Mouse (Mus musculus) spleen, adult 2 months (tissue): ENCODE results near the gene Hand2. TPM values are rescaled to one million over a fixed set of nuclear protein-coding genes. Genes with fewer than 3 reads are reported as not detected.

ENCODE experiments used
- DNase-seq, 2 experiments: peaks; one replicate each; pipeline versions ENCODE4 v3.0.0 to v3.0.0-alpha.2; 2012 to 2021; ENCODE audit warnings: low spot score in 2 of 2, low read depth in 1 of 2
- H3K27ac ChIP-seq: fragments of 200-500 bp; 2 replicates; pipeline ENCODE4 v1.5.1; 2012; ENCODE audit warnings: low read length, inconsistent platforms; ENCODE audit not compliant: insufficient read depth
- H3K27me3 ChIP-seq: fragments of 200-500 bp; 2 replicates; pipeline ENCODE4 v1.6.1; 2012; ENCODE audit warnings: mild to moderate bottlenecking, moderate library complexity, low read length, inconsistent platforms; ENCODE audit not compliant: control insufficient read depth, insufficient read depth
- H3K36me3 ChIP-seq: fragments of 200-500 bp; 2 replicates; pipeline ENCODE4 v1.6.1; 2012; ENCODE audit warnings: mild to moderate bottlenecking, low read length, inconsistent platforms; ENCODE audit not compliant: control insufficient read depth, insufficient read depth
- H3K4me1 ChIP-seq: fragments of 200-500 bp; 2 replicates; pipeline ENCODE4 v1.6.1; 2011; ENCODE audit warnings: inconsistent platforms; ENCODE audit not compliant: control insufficient read depth, insufficient read depth, insufficient read length
- H3K4me3 ChIP-seq: fragments of 200-500 bp; 2 replicates; pipeline ENCODE4 v1.5.1; 2011; ENCODE audit warnings: mild to moderate bottlenecking, inconsistent platforms; ENCODE audit not compliant: insufficient read depth, insufficient read length; ENCODE audit errors: extremely low read depth
- CTCF ChIP-seq: fragments of 200-500 bp; IDR thresholded peaks from 2 replicates; pipeline ENCODE4 v1.5.1; 2011; ENCODE audit warnings: mild to moderate bottlenecking, inconsistent platforms; ENCODE audit not compliant: insufficient read depth, insufficient read length, insufficient replicate concordance; ENCODE audit errors: extremely low read depth
- POLR2A ChIP-seq: fragments of 200-500 bp; IDR thresholded peaks from 2 replicates; pipeline ENCODE4 v1.6.1; 2011; ENCODE audit warnings: low read depth, low read length, inconsistent platforms
- WGBS: fragments of 180-500 bp; shearing (Covaris S2); methylation state at CpG from one replicate; pipeline ENCODE4 v1.1.7; 2018; 5-methylcytosine and 5-hydroxymethylcytosine counted together
- polyA plus RNA-seq: library from polyadenylated mRNA; depleted of rRNA; stranded (reverse); fragments of >200 nt; gene quantifications from 2 replicates; pipeline ENCODE4 v1.2.3, GENCODE M21; 2012

The Hand2 gene
- polyA plus RNA-seq, 1 experiment = 0.79 TPM

DNA sequence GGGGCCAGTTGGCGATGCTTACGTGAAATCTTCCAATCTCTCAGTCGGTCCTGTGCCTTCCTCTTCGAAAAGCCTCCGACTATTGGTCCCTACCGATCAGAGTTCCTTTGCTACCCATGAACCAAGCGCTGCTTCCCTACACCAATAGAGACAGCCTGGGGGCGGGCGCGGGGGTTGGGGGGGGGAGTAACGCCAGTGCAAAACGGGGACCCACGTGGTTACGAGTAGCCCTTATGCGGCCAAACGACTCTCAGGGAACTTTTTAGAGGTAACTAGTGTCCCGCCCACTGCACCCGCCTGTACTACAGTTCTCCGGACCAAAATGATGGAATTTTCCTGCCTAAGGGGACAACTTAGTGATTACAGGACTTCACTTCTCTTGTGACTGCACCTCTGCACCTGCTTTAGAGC, 8.2 kb downstream of the Hand2 start:
- no peak for DNase-seq
- 7% methylated on average over 19 of the region's 19 CpGs for WGBS
- H3K4me3 ChIP-seq = no peak overlapping the region
- no peak for TF ChIP-seq POLR2A
- TF ChIP-seq CTCF = no peak
- H3K4me1 ChIP-seq = no peaks in the 10 kb centered on the region
- no peaks in the 10 kb centered on the region for H3K36me3 ChIP-seq
- no peak overlapping the region for H3K27ac ChIP-seq
- H3K27me3 ChIP-seq = peaks cover 24% of the 10 kb centered on the region

DNA sequence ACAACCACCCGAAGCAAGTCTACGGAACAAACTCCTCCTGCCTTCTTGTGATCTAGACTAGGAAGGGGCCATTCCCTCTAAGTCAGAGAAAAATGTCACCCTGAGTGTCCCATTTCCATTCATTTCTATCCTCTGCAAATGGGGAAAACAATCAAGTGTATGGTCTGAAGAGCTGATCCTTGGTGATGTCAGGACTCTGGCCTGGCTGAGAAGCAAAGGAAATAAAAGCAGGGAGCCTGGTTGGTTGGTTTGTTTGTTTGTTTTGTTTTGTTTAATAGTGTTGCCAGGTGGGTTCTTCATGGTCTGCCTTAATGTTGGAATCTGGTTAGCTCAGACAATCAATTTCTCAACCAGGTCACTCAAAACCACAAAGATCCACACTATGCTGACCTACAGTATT, 9.3 kb downstream of the Hand2 start:
- Histone ChIP-seq H3K4me1 (no peaks in the 10 kb centered on the region), H3K27me3 (peaks cover 24% of the 10 kb centered on the region), H3K36me3 (no peaks in the 10 kb centered on the region), H3K4me3 (no peak overlapping the region), H3K27ac (no peak overlapping the region)
- WGBS = 52% methylated on average over 2 of the region's 2 CpGs
- DNase-seq = no peak
- TF ChIP-seq POLR2A = no peak
- no peak for TF ChIP-seq CTCF

- no peaks in the 10 kb centered on the region for H3K4me1 ChIP-seq
- H3K36me3 ChIP-seq = no peaks in the 10 kb centered on the region
- H3K27ac ChIP-seq = no peak overlapping the region
- no peak for TF ChIP-seq POLR2A
- TF ChIP-seq CTCF = no peak
- 8% methylated on average over 29 of the region's 29 CpGs for WGBS
- H3K4me3 ChIP-seq = no peak overlapping the region
- DNase-seq = no peak
- H3K27me3 ChIP-seq = peaks cover 22% of the 10 kb centered on the region
These were observed 11.2 kb downstream of the Hand2 start for GRCm38 (mm10) chr8:57331727-57332630.

DNA sequence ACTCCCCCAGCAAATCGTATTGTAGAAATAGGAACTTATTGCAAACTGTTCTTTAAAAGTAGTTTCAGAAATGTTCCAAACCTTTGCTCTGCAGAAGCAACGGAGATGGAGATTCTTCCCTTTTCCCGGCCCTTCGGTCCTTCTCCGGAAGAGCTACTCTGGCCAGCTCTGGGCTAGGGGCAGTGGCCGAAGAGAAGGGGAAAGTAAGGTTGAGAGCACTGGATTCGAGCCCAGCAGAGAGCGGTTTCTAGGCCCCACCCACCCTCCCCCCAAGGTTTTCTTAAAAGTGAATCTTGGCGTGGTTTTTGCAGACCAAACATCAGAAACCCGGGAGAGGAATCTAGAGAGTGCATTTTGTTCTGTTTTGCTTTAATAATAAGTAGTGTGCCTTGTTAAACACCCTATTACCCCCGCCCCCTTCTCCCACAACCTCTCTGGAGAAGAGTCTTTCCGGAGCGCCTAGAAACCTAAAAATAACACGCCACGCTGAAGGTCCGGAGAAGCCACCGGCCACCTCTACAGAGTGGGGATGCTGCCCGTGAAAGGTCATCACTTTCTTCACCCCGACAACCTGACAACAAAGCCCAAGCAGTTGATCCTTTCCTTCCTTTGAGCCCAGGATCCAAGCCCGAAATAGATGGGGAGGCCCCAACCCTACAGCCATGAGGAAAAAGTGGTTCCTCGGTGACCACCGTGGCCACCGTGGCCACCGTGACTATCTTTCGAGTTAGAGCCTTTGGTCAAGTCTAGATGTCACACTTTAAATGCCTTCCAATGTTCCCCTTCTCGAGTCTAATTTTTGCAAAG, 12.1 kb downstream of the Hand2 start:
- no peak for DNase-seq
- Histone ChIP-seq H3K27me3 (peaks cover 21% of the 10 kb centered on the region), H3K4me3 (no peak overlapping the region), H3K36me3 (no peaks in the 10 kb centered on the region), H3K27ac (no peak overlapping the region), H3K4me1 (no peaks in the 10 kb centered on the region)
- TF ChIP-seq POLR2A = no peak
- TF ChIP-seq CTCF = no peak
- WGBS = 6% methylated on average over 26 of the region's 26 CpGs

DNA sequence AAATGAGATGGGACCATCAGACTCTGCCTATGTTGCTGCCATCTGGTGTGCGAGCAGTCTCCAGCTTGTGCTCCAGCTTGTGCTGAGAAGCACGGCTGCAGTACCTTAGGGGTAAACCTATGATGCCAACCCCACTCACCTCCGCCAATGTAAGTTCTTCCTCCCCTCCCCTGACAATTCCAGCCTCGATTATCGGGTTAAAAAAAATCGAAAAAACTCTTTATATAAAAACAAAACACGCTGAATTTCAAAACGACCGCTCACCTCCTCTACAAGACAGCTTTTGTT, 12.6 kb downstream of the Hand2 start:
- DNase-seq = no peak
- no peaks in the 10 kb centered on the region for H3K4me1 ChIP-seq
- no peak for TF ChIP-seq POLR2A
- no peak for TF ChIP-seq CTCF
- H3K36me3 ChIP-seq = no peaks in the 10 kb centered on the region
- H3K27me3 ChIP-seq = peaks cover 20% of the 10 kb centered on the region
- 4% methylated on average over 9 of the region's 9 CpGs for WGBS
- H3K4me3 ChIP-seq = no peak overlapping the region
- no peak overlapping the region for H3K27ac ChIP-seq

- DNase-seq = no peak
- Histone ChIP-seq H3K4me3 (no peak overlapping the region), H3K27me3 (peaks cover 16% of the 10 kb centered on the region), H3K4me1 (no peaks in the 10 kb centered on the region), H3K27ac (no peak overlapping the region), H3K36me3 (no peaks in the 10 kb centered on the region)
- TF ChIP-seq CTCF (no peak), POLR2A (no peak)
- WGBS = 4% methylated on average over 41 of the region's 41 CpGs
These were observed 13.2 kb downstream of the Hand2 start for GRCm38 (mm10) chr8:57333795-57334551.
